Mouse (Mus musculus) layer of hippocampus, adult 9-11 months (tissue): ENCODE data around the gene C530025M09Rik.

ENCODE experiments used
- DNase-seq: peaks from one replicate; pipeline ENCODE4 v3.0.0; 2022

The C530025M09Rik gene

GRCm38 (mm10) chr2:149798613-149799012 lies 32.4 kb downstream of the C530025M09Rik start:
- no peak for DNase-seq
